Mouse (Mus musculus) midbrain, embryonic 11.5 days (tissue): Measurements from ENCODE around the gene Srl. TPM values are rescaled to one million over a fixed set of nuclear protein-coding genes. Genes with fewer than 3 reads are reported as not detected.
A peak's percentile ranks its signal among the peaks of the same experiment; 100 is the strongest.

Source experiments
- ATAC-seq: fragments of 200-750 bp; cut with Nextera tagmentation; 2 replicates; pipeline ENCODE4 v1.8.0; 2017; ENCODE audit warnings: moderate TSS enrichment, moderate library complexity; ENCODE audit not compliant: low FRiP score
- DNase-seq: peaks from one replicate; pipeline ENCODE4 v3.0.0; 2015; ENCODE audit warnings: low spot score; ENCODE audit errors: missing footprints
- H3K27ac ChIP-seq: fragments of 300-500 bp; sonication (generic); 2 replicates; pipeline ENCODE4 v1.5.1; 2014; ENCODE audit warnings: low read depth, low read length
- H3K27me3 ChIP-seq: fragments of 300-500 bp; sonication (generic); 2 replicates; pipeline ENCODE4 v1.6.1; 2014; ENCODE audit warnings: mild to moderate bottlenecking, low read length, moderate library complexity, mixed read lengths; ENCODE audit not compliant: control insufficient read depth, insufficient read depth
- H3K36me3 ChIP-seq: fragments of 300-500 bp; sonication (generic); 2 replicates; pipeline ENCODE4 v1.6.1; 2014; ENCODE audit warnings: mild to moderate bottlenecking, low read length, moderate library complexity, mixed read lengths; ENCODE audit not compliant: control insufficient read depth, insufficient read depth
- H3K4me1 ChIP-seq: fragments of 300-500 bp; sonication (generic); 2 replicates; pipeline ENCODE4 v1.6.1; 2014; ENCODE audit warnings: low read length; ENCODE audit not compliant: control insufficient read depth, insufficient read depth
- H3K4me2 ChIP-seq: fragments of 300-500 bp; sonication (generic); 2 replicates; pipeline ENCODE4 v1.6.1; 2014; ENCODE audit warnings: mild to moderate bottlenecking, moderate library complexity
- H3K4me3 ChIP-seq: fragments of 300-500 bp; sonication (generic); 2 replicates; pipeline ENCODE4 v1.5.1; 2014; ENCODE audit warnings: low read depth, low read length
- H3K9ac ChIP-seq: fragments of 300-500 bp; sonication (generic); 2 replicates; pipeline ENCODE4 v1.6.1; 2014; ENCODE audit warnings: low read length
- H3K9me3 ChIP-seq: fragments of 300-500 bp; sonication (generic); 2 replicates; pipeline ENCODE4 v1.6.1; 2016; ENCODE audit warnings: low read length; ENCODE audit not compliant: control insufficient read depth
- WGBS: fragments of 180-500 bp; shearing (Covaris S2); extraction: QIAGEN DNeasy Blood & Tissue Kit; methylation state at CpG from one replicate; pipeline ENCODE4 v1.1.7; 2014; 5-methylcytosine and 5-hydroxymethylcytosine counted together
- polyA plus RNA-seq: library from polyadenylated mRNA; unstranded; fragments of >200 nt; fragmentation: Nextera tagmentation; extraction: Ambion mirVana; gene quantifications from 2 replicates; pipeline ENCODE4 v1.2.1, GENCODE M21; 2014

The Srl gene
- polyA plus RNA-seq, 1 experiment from 2014 or later: 20.0 TPM

GRCm38 (mm10) chr16:4578630-4579029 lies 37.0 kb upstream of the Srl start:
- WGBS: 85% methylated on average over 7 of the region's 7 CpGs
- DNase-seq (peak; percentile 53), ATAC-seq (no peak)
- Histone ChIP-seq H3K4me2 (no peak overlapping the region), H3K9me3 (no peaks in the 10 kb centered on the region), H3K4me3 (no peak overlapping the region), H3K9ac (no peak overlapping the region), H3K4me1 (no peaks in the 10 kb centered on the region), H3K27me3 (no peaks in the 10 kb centered on the region), H3K36me3 (no peaks in the 10 kb centered on the region), H3K27ac (no peak overlapping the region)

GRCm38 (mm10) chr16:4576873-4577272 lies 35.3 kb upstream of the Srl start:
- DNase-seq: no peak
- Histone ChIP-seq H3K4me3 (no peak overlapping the region), H3K9me3 (no peaks in the 10 kb centered on the region)

GRCm38 (mm10) chr16:4576038-4576437 lies 34.4 kb upstream of the Srl start:
- ATAC-seq (no peak), DNase-seq (peak; percentile 64)
- Histone ChIP-seq H3K4me3 (no peak overlapping the region), H3K9ac (no peak overlapping the region), H3K4me1 (no peaks in the 10 kb centered on the region), H3K27ac (no peak overlapping the region), H3K4me2 (no peak overlapping the region), H3K36me3 (no peaks in the 10 kb centered on the region), H3K9me3 (no peaks in the 10 kb centered on the region), H3K27me3 (no peaks in the 10 kb centered on the region)
- WGBS: 50% methylated on average over 2 of the region's 2 CpGs

More at GRCm38 (mm10) chr16:4576873-4577272, 35.3 kb upstream of the Srl start:
- Histone ChIP-seq H3K27ac (no peak overlapping the region), H3K9ac (no peak overlapping the region), H3K4me2 (no peak overlapping the region), H3K36me3 (no peaks in the 10 kb centered on the region), H3K27me3 (no peaks in the 10 kb centered on the region), H3K4me1 (no peaks in the 10 kb centered on the region)
- 56% methylated on average over 2 of the region's 2 CpGs for WGBS
- ATAC-seq: no peak

- Histone ChIP-seq H3K36me3 (no peaks in the 10 kb centered on the region), H3K9ac (no peak overlapping the region), H3K27ac (no peak overlapping the region), H3K4me1 (no peaks in the 10 kb centered on the region), H3K27me3 (no peaks in the 10 kb centered on the region), H3K9me3 (no peaks in the 10 kb centered on the region), H3K4me3 (no peak overlapping the region), H3K4me2 (no peak overlapping the region)
- DNase-seq (no peak), ATAC-seq (no peak)
- 58% methylated on average over 4 of the region's 4 CpGs for WGBS
Measured at GRCm38 (mm10) chr16:4570737-4571136, 29.1 kb upstream of the Srl start.

- no peak overlapping the region for H3K9ac ChIP-seq
Measured at GRCm38 (mm10) chr16:4567912-4568311, 26.3 kb upstream of the Srl start.

DNA sequence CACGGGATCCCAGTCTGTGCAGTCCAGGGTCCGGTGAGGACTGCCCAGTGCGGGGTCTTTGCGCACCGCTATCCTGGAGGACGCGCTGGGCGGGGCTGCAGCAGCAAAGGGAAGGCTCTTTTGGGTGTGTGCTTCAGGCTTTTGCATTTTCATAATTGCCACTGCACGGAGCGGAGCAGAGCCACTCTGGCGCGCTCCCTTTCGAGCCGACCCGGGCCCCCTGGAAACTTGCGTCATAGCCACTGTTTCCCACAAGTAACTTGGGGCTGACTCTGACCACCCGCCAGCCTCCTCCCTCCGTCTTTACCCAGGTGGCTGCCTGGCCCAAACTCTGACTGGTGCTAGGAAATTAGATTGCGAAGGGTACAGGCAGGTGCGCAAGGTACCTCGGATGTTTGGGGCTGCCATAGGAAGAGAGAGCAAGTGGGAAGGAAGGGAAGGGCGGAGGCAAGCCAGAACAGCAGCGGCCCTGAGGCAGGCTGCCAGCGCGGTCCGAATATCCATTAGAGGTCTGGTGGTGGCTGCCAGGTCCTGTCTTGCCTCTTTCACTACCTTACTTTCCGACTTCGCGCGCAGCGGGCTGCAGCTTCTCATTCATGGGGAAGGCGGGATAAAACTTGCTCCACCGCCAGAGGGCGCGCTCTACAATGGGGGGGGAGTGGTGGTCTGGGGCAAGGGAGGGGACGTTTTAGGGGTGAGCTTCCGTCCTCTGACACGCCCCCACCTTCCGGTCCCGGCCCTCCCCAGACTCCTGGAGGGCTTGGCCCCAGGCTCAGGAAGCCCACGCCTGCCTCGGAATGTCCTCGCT lies 18.7 kb upstream of the Srl start:
- 3% methylated on average over 43 of the region's 43 CpGs for WGBS
- peak; percentile 49 for ATAC-seq

More at GRCm38 (mm10) chr16:4567912-4568311, 26.3 kb upstream of the Srl start:
- H3K27me3 ChIP-seq: no peaks in the 10 kb centered on the region
- H3K4me2 ChIP-seq: no peak overlapping the region
- ATAC-seq: peak; percentile 46
- 14% methylated on average over 4 of the region's 4 CpGs for WGBS
- DNase-seq: peak; percentile 98
- no peak overlapping the region for H3K27ac ChIP-seq
- no peaks in the 10 kb centered on the region for H3K36me3 ChIP-seq
- H3K4me3 ChIP-seq: no peak overlapping the region
- no peaks in the 10 kb centered on the region for H3K9me3 ChIP-seq
- no peaks in the 10 kb centered on the region for H3K4me1 ChIP-seq

GRCm38 (mm10) chr16:4559715-4560144 lies 18.1 kb upstream of the Srl start, which contains the start of gene Tfap4:
Tfap4 (minus strand) TSS chr16:4559854.
- DNase-seq: peak; percentile 98

More for the DNA sequence above, 18.7 kb upstream of the Srl start:
- 0 out of 2 replicates have a peak, but pooled peaks cover 2% of the 10 kb centered on the region for H3K36me3 ChIP-seq
- H3K9ac ChIP-seq: peak overlapping the region; percentile 86
- H3K27me3 ChIP-seq: no peaks in the 10 kb centered on the region
- H3K4me1 ChIP-seq: peaks cover 11% of the 10 kb centered on the region
- peak overlapping the region; percentile 87 for H3K27ac ChIP-seq
- peak; percentile 97 for DNase-seq
- no peaks in the 10 kb centered on the region for H3K9me3 ChIP-seq
- peak overlapping the region; percentile 87 for H3K4me2 ChIP-seq
- peak overlapping the region; percentile 75 for H3K4me3 ChIP-seq

GRCm38 (mm10) chr16:4558980-4559631 lies 17.5 kb upstream of the Srl start:
- H3K9ac ChIP-seq: peak overlapping the region; percentile 86
- 0 out of 2 replicates have a peak, but pooled peaks cover 2% of the 10 kb centered on the region for H3K36me3 ChIP-seq
- H3K4me2 ChIP-seq: peak overlapping the region; percentile 87
- ATAC-seq: peak; percentile 60
- no peaks in the 10 kb centered on the region for H3K27me3 ChIP-seq
- DNase-seq: peak; percentile 98
- peaks cover 11% of the 10 kb centered on the region for H3K4me1 ChIP-seq
- peak overlapping the region; percentile 87 for H3K27ac ChIP-seq
- peak overlapping the region; percentile 75 for H3K4me3 ChIP-seq
- under 1% methylated on average over 43 of the region's 43 CpGs for WGBS
- no peaks in the 10 kb centered on the region for H3K9me3 ChIP-seq

More at GRCm38 (mm10) chr16:4559715-4560144, 18.1 kb upstream of the Srl start, which contains the start of gene Tfap4:
- Histone ChIP-seq H3K36me3 (0 out of 2 replicates have a peak, but pooled peaks cover 2% of the 10 kb centered on the region), H3K4me2 (peak within 1 kb of the TSS; percentile 87), H3K4me1 (peaks cover 11% of the 10 kb centered on the region), H3K9ac (peak within 1 kb of the TSS; percentile 86), H3K9me3 (no peaks in the 10 kb centered on the region), H3K4me3 (peak within 1 kb of the TSS; percentile 75), H3K27ac (peak within 1 kb of the TSS; percentile 87), H3K27me3 (no peaks in the 10 kb centered on the region)
- 0% methylated on average over 17 of the region's 17 CpGs for whole genome bisulfite sequencing
- peak; percentile 36; the same call in 1 of the 2 replicates for ATAC-seq
